Mouse (Mus musculus) cerebellum, adult 2 months (tissue): ENCODE results near the gene Insc. TPM values are rescaled to one million over a fixed set of nuclear protein-coding genes. Genes with fewer than 3 reads are reported as not detected.

ENCODE experiments used
- DNase-seq, 2 experiments: peaks; one replicate each; pipeline ENCODE4 v3.0.0; 2021
- H3K27ac ChIP-seq: fragments of 200-500 bp; 2 replicates; pipeline ENCODE4 v1.5.1; 2012; ENCODE audit warnings: low read length, control low read depth, inconsistent platforms; ENCODE audit not compliant: insufficient read depth
- H3K27me3 ChIP-seq: fragments of 200-500 bp; 2 replicates; pipeline ENCODE4 v1.6.1; 2012; ENCODE audit warnings: inconsistent platforms, mild to moderate bottlenecking, low read length, moderate library complexity; ENCODE audit not compliant: control insufficient read depth, insufficient read depth
- H3K4me1 ChIP-seq: fragments of 200-500 bp; 2 replicates; pipeline ENCODE4 v1.6.1; 2011; ENCODE audit warnings: low read length; ENCODE audit not compliant: control insufficient read depth, insufficient read depth
- H3K4me3 ChIP-seq: fragments of 200-500 bp; replicated peaks from 2 replicates; pipeline ENCODE3; 2011; ENCODE audit warnings: mild to moderate bottlenecking, low read depth, low read length, control low read depth; ENCODE audit not compliant: insufficient read depth
- CTCF ChIP-seq: fragments of 200-500 bp; IDR thresholded peaks from 2 replicates; pipeline ENCODE4 v1.5.1; 2011; ENCODE audit warnings: low read depth, mild to moderate bottlenecking, control low read depth, low read length, moderate library complexity, borderline replicate concordance; ENCODE audit not compliant: insufficient read depth
- POLR2A ChIP-seq: fragments of 200-500 bp; IDR thresholded peaks from 2 replicates; pipeline ENCODE4 v1.6.1; 2011; ENCODE audit warnings: low read length, control low read depth, borderline replicate concordance; ENCODE audit not compliant: insufficient read depth
- WGBS: fragments of 180-500 bp; shearing (Covaris S2); methylation state at CpG from one replicate; pipeline ENCODE4 v1.1.7; 2018; 5-methylcytosine and 5-hydroxymethylcytosine counted together
- polyA plus RNA-seq: library from polyadenylated mRNA; depleted of rRNA; stranded (reverse); fragments of >200 nt; gene quantifications from 2 replicates; pipeline ENCODE4 v1.2.3, GENCODE M21; 2012

Gene Insc
- polyA plus RNA-seq, 1 experiment: 13.1 TPM

DNA sequence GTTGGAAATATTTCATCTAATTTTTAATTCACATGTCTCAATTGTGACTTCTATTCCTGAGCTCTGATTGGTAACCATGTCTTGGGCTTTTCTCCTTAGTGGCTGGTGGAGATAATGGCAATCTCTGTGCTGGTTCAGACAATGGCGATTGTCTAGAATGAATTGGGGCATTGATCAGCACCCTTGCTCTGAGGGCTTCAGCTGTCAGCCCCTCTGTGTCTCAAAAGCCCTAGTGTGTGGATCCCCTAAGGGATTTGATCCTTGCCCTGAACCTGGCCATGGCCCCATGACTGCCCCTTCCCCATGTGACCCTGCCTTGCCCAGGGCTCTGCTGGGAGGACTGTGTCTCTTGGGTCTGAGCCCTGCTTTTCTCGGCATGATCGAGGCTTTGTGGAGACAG lies 4.1 kb downstream of the Insc start:
- TF ChIP-seq POLR2A (no peak), CTCF (no peak)
- WGBS: 64% methylated on average over 3 of the region's 3 CpGs
- DNase-seq: peak in 1 of 2 experiments; percentile 36
- peak overlapping the region; percentile 50; the same call in 1 of the 2 replicates for H3K27ac ChIP-seq
- no peak overlapping the region for H3K4me3 ChIP-seq
- H3K4me1 ChIP-seq: no peaks in the 10 kb centered on the region; the same call in 1 of the 2 replicates
- no peaks in the 10 kb centered on the region; the same call in 1 of the 2 replicates for H3K27me3 ChIP-seq

GRCm38 (mm10) chr7:114748239-114748638 lies 4.7 kb downstream of the Insc start:
- DNase-seq: no peak
- H3K27me3 ChIP-seq: no peaks in the 10 kb centered on the region; the same call in 1 of the 2 replicates
- no peaks in the 10 kb centered on the region; the same call in 1 of the 2 replicates for H3K4me1 ChIP-seq
- no peak overlapping the region for H3K4me3 ChIP-seq
- 55% methylated on average over 4 of the region's 4 CpGs for WGBS
- TF ChIP-seq CTCF (no peak), POLR2A (no peak)
- H3K27ac ChIP-seq: peak overlapping the region; percentile 50; the same call in 1 of the 2 replicates

DNA sequence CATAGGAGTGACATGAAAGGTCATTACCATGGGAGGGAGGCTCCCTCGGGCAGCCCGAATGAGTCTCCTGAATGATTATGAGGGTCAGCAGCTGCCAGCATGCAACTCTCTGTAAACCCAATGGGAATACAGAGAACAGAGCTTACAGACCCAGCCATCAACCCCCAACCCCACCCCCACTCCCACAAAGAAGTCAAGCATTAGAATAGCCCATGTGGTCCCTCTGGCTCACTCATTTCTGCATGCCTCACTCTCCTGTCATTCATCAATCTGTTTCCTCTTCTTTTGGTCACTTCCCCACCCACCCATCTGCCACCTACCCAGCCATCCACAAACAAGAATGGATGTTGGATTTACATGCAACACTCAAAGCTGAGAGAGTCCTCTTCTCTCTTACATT lies 10.0 kb downstream of the Insc start:
- DNase-seq: no peak
- Histone ChIP-seq H3K27ac (no peak overlapping the region), H3K4me1 (no peaks in the 10 kb centered on the region; the same call in 1 of the 2 replicates), H3K27me3 (no peaks in the 10 kb centered on the region), H3K4me3 (no peak overlapping the region)
- whole genome bisulfite sequencing: 18% methylated on average over 2 of the region's 2 CpGs
- TF ChIP-seq CTCF (no peak), POLR2A (no peak)

- DNase-seq: no peak
- H3K4me1 ChIP-seq: no peaks in the 10 kb centered on the region
- H3K4me3 ChIP-seq: no peak overlapping the region
- 21% methylated on average over 1 of the region's 1 CpGs for WGBS
- TF ChIP-seq POLR2A (no peak), CTCF (no peak)
- no peak overlapping the region for H3K27ac ChIP-seq
- H3K27me3 ChIP-seq: no peaks in the 10 kb centered on the region
Observed at GRCm38 (mm10) chr7:114754196-114754595, 10.7 kb downstream of the Insc start.

- WGBS: 75% methylated on average over 8 of the region's 8 CpGs
- TF ChIP-seq CTCF (no peak), POLR2A (no peak)
- H3K27ac ChIP-seq: no peak overlapping the region
Observed at GRCm38 (mm10) chr7:114754626-114755025, 11.1 kb downstream of the Insc start.

GRCm38 (mm10) chr7:114762660-114763059 lies 19.2 kb downstream of the Insc start:
- WGBS: 76% methylated on average over 2 of the region's 2 CpGs
- no peaks in the 10 kb centered on the region for H3K27me3 ChIP-seq
- no peaks in the 10 kb centered on the region for H3K4me1 ChIP-seq
- no peak for TF ChIP-seq CTCF
- TF ChIP-seq POLR2A: no peak
- H3K4me3 ChIP-seq: no peak overlapping the region
- no peak overlapping the region for H3K27ac ChIP-seq
- no peak for DNase-seq

More at GRCm38 (mm10) chr7:114754626-114755025, 11.1 kb downstream of the Insc start:
- H3K4me3 ChIP-seq: no peak overlapping the region
- H3K27me3 ChIP-seq: no peaks in the 10 kb centered on the region
- DNase-seq: no peak
- H3K4me1 ChIP-seq: no peaks in the 10 kb centered on the region

GRCm38 (mm10) chr7:114765273-114765672 lies 21.8 kb downstream of the Insc start:
- 34% methylated on average over 3 of the region's 3 CpGs for WGBS
- Histone ChIP-seq H3K4me3 (no peak overlapping the region), H3K4me1 (no peaks in the 10 kb centered on the region), H3K27ac (no peak overlapping the region), H3K27me3 (no peaks in the 10 kb centered on the region)
- no peak for TF ChIP-seq CTCF
- TF ChIP-seq POLR2A: no peak
- no peak for DNase-seq

GRCm38 (mm10) chr7:114766523-114766922 lies 23.0 kb downstream of the Insc start:
- TF ChIP-seq CTCF (no peak), POLR2A (no peak)
- Histone ChIP-seq H3K27me3 (no peaks in the 10 kb centered on the region), H3K27ac (no peak overlapping the region), H3K4me1 (no peaks in the 10 kb centered on the region), H3K4me3 (no peak overlapping the region)
- no peak for DNase-seq
- WGBS: 61% methylated on average over 3 of the region's 3 CpGs
